8 mouse cellular contexts compared by ENCODE assay signal in the genomic region with DNA sequence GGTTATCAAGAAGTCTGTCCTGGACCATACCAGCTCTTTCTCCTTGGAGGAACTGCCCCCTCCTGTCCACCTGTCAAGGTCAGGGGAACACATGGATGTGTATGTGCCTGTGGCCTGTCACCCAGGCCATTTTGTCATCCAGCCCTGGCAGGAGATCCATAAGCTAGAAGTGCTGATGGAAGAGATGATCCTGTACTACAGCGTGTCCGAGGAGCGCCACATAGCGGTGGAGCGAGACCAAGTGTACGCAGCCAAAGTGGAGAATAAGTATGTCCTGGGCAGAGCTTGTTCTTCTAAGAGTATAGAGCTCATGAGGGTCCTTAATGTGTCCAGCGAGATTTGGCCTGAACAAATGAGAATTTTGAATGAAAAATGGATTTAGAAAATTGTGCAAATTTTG. TPM values are rescaled to one million over a fixed set of nuclear protein-coding genes. Genes with fewer than 3 reads are reported as not detected.
A peak's percentile ranks its signal among the peaks of the same experiment; 100 is the strongest.
DNase-seq lines count a peak whose midpoint lies in the region; ATAC-seq lines count a peak whose summit lies in the region.

No protein-coding gene starts in this region.

- no peak overlapping the region for H3K27ac ChIP-seq in forebrain, embryonic 11.5 days (ENCODE audit: low read depth, low read length)
- H3K27ac ChIP-seq in forebrain, embryonic 10.5 days: no peak overlapping the region
- no peak overlapping the region for H3K27ac ChIP-seq in liver, embryonic 11.5 days (ENCODE audit: low read depth, low read length)

- 52% methylated on average over 7 of the region's 7 CpGs for WGBS in forebrain, embryonic 11.5 days
- WGBS in forebrain, embryonic 10.5 days: 49% methylated on average over 7 of the region's 7 CpGs
- WGBS in liver, embryonic 11.5 days: 26% methylated on average over 7 of the region's 7 CpGs

- no peak overlapping the region for H3K4me2 ChIP-seq in forebrain, embryonic 11.5 days (ENCODE audit: low read depth, low read length, severe bottlenecking)
- no peak overlapping the region for H3K4me2 ChIP-seq in liver, embryonic 11.5 days

- no peaks in the 10 kb centered on the region for H3K36me3 ChIP-seq in forebrain, embryonic 11.5 days (ENCODE audit: control insufficient read depth, insufficient read depth, low read length)
- H3K36me3 ChIP-seq in forebrain, embryonic 10.5 days (replicated peaks): no peaks in the 10 kb centered on the region
- no peaks in the 10 kb centered on the region for H3K36me3 ChIP-seq in liver, embryonic 11.5 days (ENCODE audit: control insufficient read depth, insufficient read depth, low read length)

- H3K4me3 ChIP-seq in forebrain, embryonic 11.5 days (ENCODE audit: low read depth, low read length): no peak overlapping the region
- H3K4me3 ChIP-seq in forebrain, embryonic 10.5 days: no peak overlapping the region
- no peak overlapping the region for H3K4me3 ChIP-seq in liver, embryonic 11.5 days (ENCODE audit: low read depth, low read length)

- peak; percentile 60 for DNase-seq in forebrain, embryonic 11.5 days (ENCODE audit: low spot score)
- DNase-seq in forebrain, embryonic 10.5 days (ENCODE audit: extremely low spot score, low spot score): no peak
- peak; percentile 26 for DNase-seq in ovary, postnatal 36 days (ENCODE audit: low spot score)
- DNase-seq in ovary, postnatal 14 days (ENCODE audit: low spot score): no peak
- DNase-seq in heart, postnatal 10 days: peak; percentile 54 to 58
- DNase-seq in liver, embryonic 11.5 days (ENCODE audit: low spot score): no peak
- DNase-seq in urinary bladder, adult 18-20 months (ENCODE audit: low spot score in 2 of 2): no peak
- DNase-seq in c-Kit-positive CD71-positive TER-119-positive erythroid progenitor cells, embryonic 14.5 days (ENCODE audit: low spot score): no peak

- no peak for ATAC-seq in forebrain, embryonic 11.5 days (replicated peaks; ENCODE audit: low FRiP score)
- 0 out of 2 replicates have a peak, but pooled peaks have one; percentile 39 for ATAC-seq in liver, embryonic 11.5 days (replicated peaks; ENCODE audit: low FRiP score)

- no peak overlapping the region for H3K9ac ChIP-seq in forebrain, embryonic 11.5 days (ENCODE audit: low read length)
- no peak overlapping the region for H3K9ac ChIP-seq in liver, embryonic 11.5 days (ENCODE audit: low read depth, low read length)

- intact Hi-C loops in heart, postnatal 10 days (cut with DNase I): loop anchor here (2.0 to 5.0 kb wide), 2 partner anchors 54 to 85 kb away; no protein-coding TSS in a partner anchor

- H3K4me1 ChIP-seq in forebrain, embryonic 11.5 days (replicated peaks; ENCODE audit: control insufficient read depth, insufficient read depth, low read length): no peaks in the 10 kb centered on the region
- H3K4me1 ChIP-seq in forebrain, embryonic 10.5 days: peaks cover 4% of the 10 kb centered on the region; the same call in 1 of the 2 replicates
- H3K4me1 ChIP-seq in liver, embryonic 11.5 days (replicated peaks; ENCODE audit: control insufficient read depth, insufficient read depth, low read length): peaks cover 8% of the 10 kb centered on the region

- no peaks in the 10 kb centered on the region for H3K9me3 ChIP-seq in forebrain, embryonic 11.5 days (ENCODE audit: control insufficient read depth, low read length)
- no peaks in the 10 kb centered on the region for H3K9me3 ChIP-seq in forebrain, embryonic 10.5 days
- H3K9me3 ChIP-seq in liver, embryonic 11.5 days (ENCODE audit: control insufficient read depth, low read length): no peaks in the 10 kb centered on the region

- H3K27me3 ChIP-seq in forebrain, embryonic 11.5 days (ENCODE audit: control insufficient read depth, insufficient read depth, low read length): no peaks in the 10 kb centered on the region
- no peaks in the 10 kb centered on the region for H3K27me3 ChIP-seq in forebrain, embryonic 10.5 days (ENCODE audit: poor library complexity, severe bottlenecking)
- H3K27me3 ChIP-seq in liver, embryonic 11.5 days (replicated peaks; ENCODE audit: control insufficient read depth, insufficient read depth, low read length): no peaks in the 10 kb centered on the region

RNA-seq across cellular contexts. Expression of a gene that starts 12.8 kb away (rescaled TPM):
- polyA plus RNA-seq in forebrain, embryonic 11.5 days (2014; fragmentation: Nextera tagmentation; extraction: Ambion mirVana): 2.6 and 2.8 TPM in 2 replicates
- 2.5 and 4.0 TPM in 2 replicates for polyA plus RNA-seq in forebrain, embryonic 10.5 days (2016; fragmentation: Nextera tagmentation; extraction: Ambion mirVana)
- total RNA-seq in heart, postnatal 10 days (2021): 100 to 1,000 TPM; 263 to 279 TPM
- 27.1 and 28.6 TPM in 2 replicates for polyA plus RNA-seq in liver, embryonic 11.5 days (2014; fragmentation: Nextera tagmentation; extraction: Ambion mirVana)

Comparison
In these comparisons a context has a peak if more than half of its experiments do, and no peak if none do; other contexts are left out.
1. DNase-seq: peak in forebrain, embryonic 11.5 days (single experiment), ovary, postnatal 36 days (single experiment) and heart, postnatal 10 days (2 of 2); none in forebrain, embryonic 10.5 days (single experiment), ovary, postnatal 14 days (single experiment), liver, embryonic 11.5 days (single experiment), urinary bladder, adult 18-20 months (0 of 2) and c-Kit-positive CD71-positive TER-119-positive erythroid progenitor cells, embryonic 14.5 days (single experiment).